7 mouse cellular contexts compared by ENCODE assay signal in genomic region chr7:98341475-98341874, GRCm38 (mm10). TPM values are rescaled to one million over a fixed set of nuclear protein-coding genes. Genes with fewer than 3 reads are reported as not detected.
A peak's percentile ranks its signal among the peaks of the same experiment; 100 is the strongest.
DNase-seq lines count a peak whose midpoint lies in the region; ATAC-seq and TF ChIP-seq lines count a peak whose summit lies in the region.

No protein-coding gene starts in this region.

- WGBS in embryonic facial prominence, embryonic 11.5 days = 2% methylated on average over 13 of the region's 13 CpGs
- WGBS in kidney, adult 2 months = 2% methylated on average over 13 of the region's 13 CpGs
- WGBS in limb, embryonic 11.5 days = 4% methylated on average over 13 of the region's 13 CpGs
- WGBS in midbrain, embryonic 13.5 days = 2% methylated on average over 13 of the region's 13 CpGs
- WGBS in small intestine, adult 2 months = 3% methylated on average over 13 of the region's 13 CpGs

- peak overlapping the region; percentile 31 for H3K4me3 ChIP-seq in embryonic facial prominence, embryonic 11.5 days (ENCODE audit: low read depth, low read length)
- H3K4me3 ChIP-seq in kidney, adult 2 months (ENCODE audit: insufficient read depth, low read depth, low read length) = peak overlapping the region; percentile 39
- peak overlapping the region; percentile 25 for H3K4me3 ChIP-seq in limb, embryonic 11.5 days (ENCODE audit: low read depth, low read length)
- peak overlapping the region; percentile 24 for H3K4me3 ChIP-seq in midbrain, embryonic 13.5 days (replicated peaks)
- peak overlapping the region; percentile 72 for H3K4me3 ChIP-seq in small intestine, adult 2 months (ENCODE audit: low read depth, low read length)

- no peaks in the 10 kb centered on the region for H3K9me3 ChIP-seq in embryonic facial prominence, embryonic 11.5 days (replicated peaks; ENCODE audit: control insufficient read depth, low read length)
- H3K9me3 ChIP-seq in limb, embryonic 11.5 days (ENCODE audit: control insufficient read depth, low read length) = no peaks in the 10 kb centered on the region
- H3K9me3 ChIP-seq in midbrain, embryonic 13.5 days = no peaks in the 10 kb centered on the region

- peak; percentile 91 for DNase-seq in adrenal gland, postnatal 14 days
- peak; percentile 96 for DNase-seq in embryonic facial prominence, embryonic 11.5 days (ENCODE audit: low spot score)
- DNase-seq in heart, adult 18-20 months = peak; percentile 89 to 95
- DNase-seq in kidney, adult 2 months = peak; percentile 86
- DNase-seq in limb, embryonic 11.5 days (ENCODE audit: low spot score) = peak; percentile 93

- peak overlapping the region; percentile 65 for H3K9ac ChIP-seq in embryonic facial prominence, embryonic 11.5 days (replicated peaks; ENCODE audit: low read length)
- H3K9ac ChIP-seq in limb, embryonic 11.5 days (ENCODE audit: low read length) = peak overlapping the region; percentile 60
- H3K9ac ChIP-seq in midbrain, embryonic 13.5 days (replicated peaks) = 0 out of 2 replicates have a peak overlapping the region, but pooled peaks have one; percentile 34

- 0 out of 2 replicates have a peak, but pooled peaks have one; percentile 44 for ATAC-seq in embryonic facial prominence, embryonic 11.5 days (replicated peaks; ENCODE audit: insufficient number of reproducible peaks, low FRiP score, low TSS enrichment, low read depth)
- peak; percentile 68 for ATAC-seq in limb, embryonic 11.5 days (ENCODE audit: insufficient number of reproducible peaks, low FRiP score, low TSS enrichment, low read depth)
- peak; percentile 84 for ATAC-seq in midbrain, embryonic 13.5 days

- no peaks in the 10 kb centered on the region for H3K27me3 ChIP-seq in embryonic facial prominence, embryonic 11.5 days (ENCODE audit: control insufficient read depth, insufficient read depth, low read length)
- H3K27me3 ChIP-seq in kidney, adult 2 months (replicated peaks; ENCODE audit: control insufficient read depth, insufficient read depth, low read length) = no peaks in the 10 kb centered on the region
- H3K27me3 ChIP-seq in limb, embryonic 11.5 days (ENCODE audit: control insufficient read depth, insufficient read depth, low read length) = no peaks in the 10 kb centered on the region
- peaks cover 7% of the 10 kb centered on the region; the same call in 1 of the 2 replicates for H3K27me3 ChIP-seq in midbrain, embryonic 13.5 days
- no peaks in the 10 kb centered on the region for H3K27me3 ChIP-seq in small intestine, adult 2 months (ENCODE audit: control insufficient read depth, insufficient read depth, low read length)

- peak overlapping the region; percentile 73 for H3K4me2 ChIP-seq in embryonic facial prominence, embryonic 11.5 days (ENCODE audit: low read depth, low read length)
- peak overlapping the region; percentile 56 for H3K4me2 ChIP-seq in limb, embryonic 11.5 days (ENCODE audit: low read depth, severe bottlenecking)
- H3K4me2 ChIP-seq in midbrain, embryonic 13.5 days (replicated peaks) = peak overlapping the region; percentile 54

- H3K4me1 ChIP-seq in embryonic facial prominence, embryonic 11.5 days (ENCODE audit: control insufficient read depth, insufficient read depth, low read length) = no peaks in the 10 kb centered on the region
- H3K4me1 ChIP-seq in kidney, adult 2 months (ENCODE audit: control insufficient read depth, insufficient read depth, low read length) = no peaks in the 10 kb centered on the region
- H3K4me1 ChIP-seq in limb, embryonic 11.5 days (ENCODE audit: control insufficient read depth, insufficient read depth, low read length) = no peaks in the 10 kb centered on the region
- H3K4me1 ChIP-seq in midbrain, embryonic 13.5 days (replicated peaks) = peaks cover 4% of the 10 kb centered on the region
- H3K4me1 ChIP-seq in small intestine, adult 2 months (ENCODE audit: control insufficient read depth, insufficient read depth, insufficient read length, low read length) = peaks cover 8% of the 10 kb centered on the region

- H3K27ac ChIP-seq in embryonic facial prominence, embryonic 11.5 days (replicated peaks; ENCODE audit: low read depth, low read length) = no peak overlapping the region
- H3K27ac ChIP-seq in kidney, adult 2 months (ENCODE audit: insufficient read depth, low read depth, low read length) = no peak overlapping the region
- no peak overlapping the region for H3K27ac ChIP-seq in limb, embryonic 11.5 days (replicated peaks; ENCODE audit: low read depth, low read length)
- no peak overlapping the region for H3K27ac ChIP-seq in midbrain, embryonic 13.5 days
- H3K27ac ChIP-seq in small intestine, adult 2 months (ENCODE audit: insufficient read depth, low read depth, low read length) = no peak overlapping the region

- H3K36me3 ChIP-seq in embryonic facial prominence, embryonic 11.5 days (replicated peaks; ENCODE audit: control insufficient read depth, insufficient read depth, low read depth, low read length) = no peaks in the 10 kb centered on the region
- H3K36me3 ChIP-seq in kidney, adult 2 months (ENCODE audit: control insufficient read depth, insufficient read depth, low read length) = no peaks in the 10 kb centered on the region
- H3K36me3 ChIP-seq in limb, embryonic 11.5 days (ENCODE audit: control insufficient read depth, insufficient read depth, low read length) = no peaks in the 10 kb centered on the region
- H3K36me3 ChIP-seq in midbrain, embryonic 13.5 days = no peaks in the 10 kb centered on the region
- no peaks in the 10 kb centered on the region for H3K36me3 ChIP-seq in small intestine, adult 2 months (ENCODE audit: control insufficient read depth, insufficient read depth, low read length)

- TF ChIP-seq POLR2A in kidney, adult 2 months (IDR thresholded peaks at IDR 0.05; ENCODE audit: low read depth, low read length) = no peak
- TF ChIP-seq POLR2A in small intestine, adult 2 months (IDR thresholded peaks at IDR 0.05; ENCODE audit: low read depth, low read length) = no peak

- peak; percentile 80 for TF ChIP-seq CTCF in kidney, adult 2 months (conservative IDR thresholded peaks at IDR 0.05; ENCODE audit: insufficient read depth, insufficient read length, low read depth, low read length)
- peak; percentile 96 for TF ChIP-seq CTCF in small intestine, adult 2 months (IDR thresholded peaks at IDR 0.05; ENCODE audit: extremely low read depth, insufficient read length, insufficient replicate concordance, low read depth, low read length)

RNA-seq across cellular contexts. Expression of gene Tsku, which starts 19.7 kb away (rescaled TPM):
- 12.3 and 13.2 TPM in 2 replicates for total RNA-seq in adrenal gland, postnatal 14 days (2021)
- polyA plus RNA-seq in embryonic facial prominence, embryonic 11.5 days (2014; fragmentation: Nextera tagmentation; extraction: Ambion mirVana) = 13.6 and 14.5 TPM in 2 replicates
- 1 to 10 TPM; 2.3 TPM for total RNA-seq in heart, adult 18-20 months (2021)
- 9.5 and 13.1 TPM in 2 replicates for polyA plus RNA-seq in kidney, adult 2 months (2012; rRNA removed)
- polyA plus RNA-seq in limb, embryonic 11.5 days (2014; fragmentation: Nextera tagmentation; extraction: Ambion mirVana) = 15.2 and 16.0 TPM in 2 replicates
- polyA plus RNA-seq in midbrain, embryonic 13.5 days (2015; fragmentation: Nextera tagmentation; extraction: Ambion mirVana) = 6.7 and 7.2 TPM in 2 replicates
- polyA plus RNA-seq in small intestine, adult 2 months (2012; rRNA removed) = 34.0 and 55.0 TPM in 2 replicates

RNA-seq across cellular contexts. Expression of gene Acer3, which starts 20.5 kb away (rescaled TPM):
- 16.6 and 17.0 TPM in 2 replicates for total RNA-seq in adrenal gland, postnatal 14 days (2021)
- polyA plus RNA-seq in embryonic facial prominence, embryonic 11.5 days (2014; fragmentation: Nextera tagmentation; extraction: Ambion mirVana) = 18.7 and 21.5 TPM in 2 replicates
- total RNA-seq in heart, adult 18-20 months (2021) = 10 to 100 TPM; 10.1 to 11.7 TPM
- polyA plus RNA-seq in kidney, adult 2 months (2012; rRNA removed) = 8.1 and 11.9 TPM in 2 replicates
- polyA plus RNA-seq in limb, embryonic 11.5 days (2014; fragmentation: Nextera tagmentation; extraction: Ambion mirVana) = 24.6 and 26.4 TPM in 2 replicates
- 13.6 and 14.9 TPM in 2 replicates for polyA plus RNA-seq in midbrain, embryonic 13.5 days (2015; fragmentation: Nextera tagmentation; extraction: Ambion mirVana)
- polyA plus RNA-seq in small intestine, adult 2 months (2012; rRNA removed) = 1.4 and 4.2 TPM in 2 replicates
